Mouse (Mus musculus): Measurements from ENCODE around the gene Pacsin2.

Gene Pacsin2

GRCm38 (mm10) chr15:83478096-83478495 lies 13.7 kb upstream of the Pacsin2 start:
- DNase-seq = peak; percentile 47

GRCm38 (mm10) chr15:83476593-83477273 lies 12.3 kb upstream of the Pacsin2 start:
- no peak for DNase-seq

GRCm38 (mm10) chr15:83474466-83474836 lies 10.0 kb upstream of the Pacsin2 start:
- DNase-seq = no peak

- DNase-seq = peak; percentile 62
Observed at GRCm38 (mm10) chr15:83473832-83474465, 9.5 kb upstream of the Pacsin2 start.

- DNase-seq = no peak
Observed at GRCm38 (mm10) chr15:83473251-83473650, 8.8 kb upstream of the Pacsin2 start.

- DNase-seq = peak; percentile 83
Observed at GRCm38 (mm10) chr15:83471476-83471875, 7.1 kb upstream of the Pacsin2 start.

- no peak for DNase-seq
Observed at GRCm38 (mm10) chr15:83470443-83470842, 6.0 kb upstream of the Pacsin2 start.

- no peak for DNase-seq
Observed at GRCm38 (mm10) chr15:83469279-83469821, 4.9 kb upstream of the Pacsin2 start.

- peak; percentile 58 for DNase-seq
Observed at GRCm38 (mm10) chr15:83467232-83467966, 3.0 kb upstream of the Pacsin2 start.

GRCm38 (mm10) chr15:83466331-83466730 lies 1.9 kb upstream of the Pacsin2 start:
- no peak for DNase-seq

GRCm38 (mm10) chr15:83464905-83465650 lies 672 bp upstream of the Pacsin2 start:
- no peak for DNase-seq

GRCm38 (mm10) chr15:83463369-83464082 lies 880 bp downstream of the Pacsin2 start:
- DNase-seq = no peak

GRCm38 (mm10) chr15:83462349-83462748 lies 2.1 kb downstream of the Pacsin2 start:
- DNase-seq = peak; percentile 51

GRCm38 (mm10) chr15:83460891-83461290 lies 3.5 kb downstream of the Pacsin2 start:
- no peak for DNase-seq

- DNase-seq = peak; percentile 51
Observed at GRCm38 (mm10) chr15:83457541-83457940, 6.9 kb downstream of the Pacsin2 start.

GRCm38 (mm10) chr15:83455637-83456036 lies 8.8 kb downstream of the Pacsin2 start:
- DNase-seq = no peak

- peak; percentile 83 for DNase-seq
Observed at GRCm38 (mm10) chr15:83455034-83455433, 9.4 kb downstream of the Pacsin2 start.

GRCm38 (mm10) chr15:83454419-83454818 lies 10.0 kb downstream of the Pacsin2 start:
- peak; percentile 62 for DNase-seq

GRCm38 (mm10) chr15:83453879-83454278 lies 10.5 kb downstream of the Pacsin2 start:
- DNase-seq = peak; percentile 67

GRCm38 (mm10) chr15:83452219-83452760 lies 12.1 kb downstream of the Pacsin2 start:
- DNase-seq = peak; percentile 83

GRCm38 (mm10) chr15:83451621-83452210 lies 12.7 kb downstream of the Pacsin2 start:
- DNase-seq = peak; percentile 85

Data from kidney, adult 11 months (tissue).